Mouse (Mus musculus) olfactory bulb, adult 2 months (tissue): ENCODE data around the gene Tnfrsf25.

Experiments
- CTCF ChIP-seq: fragments of 200-500 bp; IDR thresholded peaks from 2 replicates; pipeline ENCODE4 v1.5.1; 2012; ENCODE audit warnings: low read depth, mild to moderate bottlenecking, low read length, moderate library complexity; ENCODE audit not compliant: insufficient read depth
- POLR2A ChIP-seq: fragments of 200-500 bp; IDR thresholded peaks from 2 replicates; pipeline ENCODE4 v1.6.1; 2012; ENCODE audit warnings: mild to moderate bottlenecking, low read depth, low read length, moderate library complexity; ENCODE audit not compliant: insufficient read depth

DNA sequence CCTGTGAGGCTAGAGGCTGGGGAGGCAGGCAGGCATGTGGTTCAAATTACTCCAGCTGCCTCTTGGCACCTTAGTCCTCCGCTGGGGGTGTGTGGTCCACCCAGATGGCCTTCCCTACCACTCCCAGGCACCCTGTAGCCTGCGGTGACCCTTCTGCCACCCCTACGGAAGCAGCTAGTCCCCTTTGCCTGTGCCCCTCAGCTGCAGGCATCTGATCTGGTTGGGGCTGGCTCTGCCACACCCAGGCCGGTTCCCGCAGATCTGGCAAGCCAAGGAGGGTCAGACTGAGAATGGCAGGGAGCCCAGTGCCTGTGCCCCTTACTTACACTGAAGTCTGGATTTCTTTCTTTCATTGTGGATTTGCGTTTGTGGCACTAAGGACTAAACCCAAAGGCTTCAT, 42.0 kb upstream of the Tnfrsf25 start:
- no peak for TF ChIP-seq CTCF
- TF ChIP-seq POLR2A, result no peak
